Mouse (Mus musculus): ENCODE results near the gene Pla2g15.
"Not testable (repeated sequence)": the region's sequence is repeated elsewhere in the genome, so short reads cannot be mapped to it uniquely, and the experiment has no call there.

The Pla2g15 gene

GRCm38 (mm10) chr8:106168356-106169016 lies 18.3 kb downstream of the Pla2g15 start, which contains the start of gene Slc7a6:
Gene Slc7a6, plus strand, starts transcription at chr8:106168857.
- DNase-seq (ENCODE audit: low read depth, low spot score): peak; percentile 93

GRCm38 (mm10) chr8:106169017-106169933 lies 19.1 kb downstream of the Pla2g15 start:
- DNase-seq (ENCODE audit: low read depth, low spot score): no peak

GRCm38 (mm10) chr8:106169934-106170480 lies 19.8 kb downstream of the Pla2g15 start:
- peak; percentile 25 for DNase-seq (ENCODE audit: low read depth, low spot score)

GRCm38 (mm10) chr8:106173566-106173965 lies 23.4 kb downstream of the Pla2g15 start:
- no peak for DNase-seq (ENCODE audit: low read depth, low spot score)

- no peak for DNase-seq (ENCODE audit: low read depth, low spot score)
Observed at GRCm38 (mm10) chr8:106176891-106177290, 26.7 kb downstream of the Pla2g15 start.

- DNase-seq (ENCODE audit: low read depth, low spot score): no peak
Observed at GRCm38 (mm10) chr8:106177594-106177993, 27.4 kb downstream of the Pla2g15 start.

GRCm38 (mm10) chr8:106178428-106178827 lies 28.2 kb downstream of the Pla2g15 start:
- no peak for DNase-seq (ENCODE audit: low read depth, low spot score)

- DNase-seq (ENCODE audit: low read depth, low spot score): no peak
Observed at GRCm38 (mm10) chr8:106185628-106186270, 35.5 kb downstream of the Pla2g15 start.

GRCm38 (mm10) chr8:106186394-106186793 lies 36.2 kb downstream of the Pla2g15 start:
- no peak for DNase-seq (ENCODE audit: low read depth, low spot score)

- DNase-seq (ENCODE audit: low read depth, low spot score): no peak
Observed at GRCm38 (mm10) chr8:106189162-106189561, 39.0 kb downstream of the Pla2g15 start.

GRCm38 (mm10) chr8:106191639-106192038 lies 41.4 kb downstream of the Pla2g15 start:
- DNase-seq (ENCODE audit: low read depth, low spot score): no peak

GRCm38 (mm10) chr8:106193162-106193561 lies 43.0 kb downstream of the Pla2g15 start:
- no peak for DNase-seq (ENCODE audit: low read depth, low spot score)

GRCm38 (mm10) chr8:106194062-106194461 lies 43.9 kb downstream of the Pla2g15 start:
- DNase-seq (ENCODE audit: low read depth, low spot score): no peak

- peak; percentile 41 for DNase-seq (ENCODE audit: low read depth, low spot score)
Observed at GRCm38 (mm10) chr8:106198741-106199140, 48.5 kb downstream of the Pla2g15 start.

- not testable (repeated sequence) for DNase-seq (ENCODE audit: low read depth, low spot score)
Observed at GRCm38 (mm10) chr8:106199596-106199995, 49.4 kb downstream of the Pla2g15 start.

- peak; percentile 45 for DNase-seq (ENCODE audit: low read depth, low spot score)
Observed at GRCm38 (mm10) chr8:106210035-106210731, 60.0 kb downstream of the Pla2g15 start.

GRCm38 (mm10) chr8:106210821-106211345 lies 60.7 kb downstream of the Pla2g15 start, which contains the start of the genes Slc7a6os and Prmt7:
Gene Slc7a6os, minus strand, starts transcription at chr8:106210935.
Gene Prmt7, plus strand, starts transcription at chr8:106210936.
- DNase-seq (ENCODE audit: low read depth, low spot score): peak; percentile 94

- no peak for DNase-seq (ENCODE audit: low read depth, low spot score)
Observed at GRCm38 (mm10) chr8:106211421-106211820, 61.2 kb downstream of the Pla2g15 start.

- no peak for DNase-seq (ENCODE audit: low read depth, low spot score)
Observed at GRCm38 (mm10) chr8:106213959-106214358, 63.8 kb downstream of the Pla2g15 start.
